Mouse (Mus musculus) E14TG2a.4 (cell line): ENCODE results near the gene Utp15.

Experiments
- H3K27me3 ChIP-seq: 2 replicates; pipeline ENCODE4 v1.6.1; 2014; ENCODE audit warnings: low read length, control low read depth; ENCODE audit not compliant: insufficient read depth
- H3K36me3 ChIP-seq: 2 replicates; pipeline ENCODE4 v1.6.1; 2014; ENCODE audit warnings: low read length, control low read depth; ENCODE audit not compliant: insufficient read depth
- H3K4me1 ChIP-seq: replicated peaks from 2 replicates; pipeline ENCODE4 v1.6.1; 2014; ENCODE audit warnings: low read depth, low read length, control low read depth
- H3K4me3 ChIP-seq: replicated peaks from 2 replicates; pipeline ENCODE4 v1.5.1; 2014; ENCODE audit warnings: mild to moderate bottlenecking, low read length
- H3K9me3 ChIP-seq: 2 replicates; pipeline ENCODE4 v1.6.1; 2014; ENCODE audit warnings: low read length, control low read depth
- CTCF ChIP-seq: conservative IDR thresholded peaks from 2 replicates; pipeline ENCODE4 v1.5.1; 2014; ENCODE audit warnings: low read length
- NANOG ChIP-seq: IDR thresholded peaks from 2 replicates; pipeline ENCODE4 v1.6.1; 2014; ENCODE audit warnings: borderline replicate concordance, low read length, mixed read lengths
- POU5F1 ChIP-seq: IDR thresholded peaks from 2 replicates; pipeline ENCODE4 v1.6.1; 2014; ENCODE audit warnings: low read length, borderline replicate concordance

Utp15 gene

GRCm38 (mm10) chr13:98262636-98263457 is at the start of gene Utp15, which contains the start of gene Ankra2:
Gene Utp15 (minus strand): TSS chr13:98263041.
Gene Ankra2 (plus strand): TSS chr13:98263074.
- H3K36me3 ChIP-seq, result peaks cover 42% of the 10 kb centered on the region
- TF ChIP-seq POU5F1 (no peak), CTCF (no peak), NANOG (no peak)
- peak within 1 kb of the TSS; percentile 93 for H3K4me3 ChIP-seq
- peaks cover 20% of the 10 kb centered on the region for H3K4me1 ChIP-seq
- no peaks in the 10 kb centered on the region for H3K9me3 ChIP-seq
- H3K27me3 ChIP-seq, result no peaks in the 10 kb centered on the region

DNA sequence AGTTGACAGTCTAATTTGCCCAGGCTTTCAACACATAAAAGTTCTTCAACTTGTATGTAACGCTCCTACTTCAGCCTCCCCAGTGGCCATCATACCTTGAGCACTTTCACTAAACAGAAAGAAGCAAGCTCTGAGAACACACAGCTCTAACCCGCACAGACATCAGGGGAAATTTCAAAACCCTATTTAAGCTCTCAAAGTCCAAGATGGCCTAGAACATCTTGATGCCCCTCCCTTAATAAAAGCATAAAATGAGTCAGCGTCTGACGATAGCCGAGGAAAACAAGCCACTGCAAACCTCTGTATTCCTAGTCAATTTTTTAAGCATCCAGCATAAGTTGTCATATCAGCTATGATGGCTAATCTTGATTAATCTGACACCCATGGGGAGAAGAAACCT is 48.8 kb upstream of the Utp15 start:
- Histone ChIP-seq H3K4me3 (0 out of 2 replicates have a peak overlapping the region, but pooled peaks have one; percentile 2), H3K36me3 (peaks cover 82% of the 10 kb centered on the region), H3K27me3 (no peaks in the 10 kb centered on the region), H3K4me1 (peaks cover 85% of the 10 kb centered on the region), H3K9me3 (no peaks in the 10 kb centered on the region)
- TF ChIP-seq POU5F1 (no peak), NANOG (no peak), CTCF (no peak)

DNA sequence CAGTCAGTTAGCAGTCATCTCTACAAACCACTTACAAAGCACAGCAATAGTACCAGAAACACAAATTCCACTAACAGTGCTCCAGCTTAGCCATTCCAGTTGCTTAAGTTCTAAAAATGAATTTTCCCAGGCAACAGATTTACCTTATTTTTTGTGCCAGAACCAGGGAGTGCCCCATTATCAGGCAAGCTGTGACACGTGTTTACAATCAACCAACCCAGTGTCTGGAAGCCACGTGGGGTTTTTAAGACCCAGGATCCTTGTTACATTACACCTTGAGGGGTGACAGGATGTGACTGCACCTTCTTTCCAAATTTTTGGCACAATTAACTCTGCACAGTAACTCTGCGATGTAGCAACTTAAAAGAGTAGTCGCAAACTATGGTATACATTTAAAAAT is 45.9 kb upstream of the Utp15 start:
- no peak for TF ChIP-seq CTCF
- TF ChIP-seq POU5F1, result no peak
- no peak for TF ChIP-seq NANOG
- peaks cover 7% of the 10 kb centered on the region for H3K9me3 ChIP-seq
- no peak overlapping the region for H3K4me3 ChIP-seq
- H3K4me1 ChIP-seq, result peaks cover 82% of the 10 kb centered on the region
- no peaks in the 10 kb centered on the region for H3K27me3 ChIP-seq
- H3K36me3 ChIP-seq, result peaks cover 66% of the 10 kb centered on the region

- H3K27me3 ChIP-seq, result no peaks in the 10 kb centered on the region
- H3K4me1 ChIP-seq, result peaks cover 75% of the 10 kb centered on the region
- no peak overlapping the region for H3K4me3 ChIP-seq
- no peak for TF ChIP-seq NANOG
- TF ChIP-seq CTCF, result no peak
- TF ChIP-seq POU5F1, result no peak
- H3K36me3 ChIP-seq, result peaks cover 59% of the 10 kb centered on the region
- peaks cover 8% of the 10 kb centered on the region for H3K9me3 ChIP-seq
Measured at GRCm38 (mm10) chr13:98308004-98308403, 45.2 kb upstream of the Utp15 start.

- Histone ChIP-seq H3K4me1 (peaks cover 64% of the 10 kb centered on the region), H3K36me3 (peaks cover 48% of the 10 kb centered on the region), H3K9me3 (peaks cover 8% of the 10 kb centered on the region), H3K4me3 (peak overlapping the region; percentile 35), H3K27me3 (no peaks in the 10 kb centered on the region)
- TF ChIP-seq POU5F1, result no peak
- TF ChIP-seq NANOG, result no peak
- no peak for TF ChIP-seq CTCF
Measured at GRCm38 (mm10) chr13:98306852-98307475, 44.1 kb upstream of the Utp15 start.

- peaks cover 8% of the 10 kb centered on the region for H3K9me3 ChIP-seq
- H3K4me3 ChIP-seq, result peak overlapping the region; percentile 35
- peaks cover 59% of the 10 kb centered on the region for H3K4me1 ChIP-seq
- H3K36me3 ChIP-seq, result peaks cover 42% of the 10 kb centered on the region
- TF ChIP-seq CTCF (no peak), NANOG (peak; percentile 82), POU5F1 (no peak)
- H3K27me3 ChIP-seq, result no peaks in the 10 kb centered on the region
Measured at GRCm38 (mm10) chr13:98306393-98306792, 43.6 kb upstream of the Utp15 start.

DNA sequence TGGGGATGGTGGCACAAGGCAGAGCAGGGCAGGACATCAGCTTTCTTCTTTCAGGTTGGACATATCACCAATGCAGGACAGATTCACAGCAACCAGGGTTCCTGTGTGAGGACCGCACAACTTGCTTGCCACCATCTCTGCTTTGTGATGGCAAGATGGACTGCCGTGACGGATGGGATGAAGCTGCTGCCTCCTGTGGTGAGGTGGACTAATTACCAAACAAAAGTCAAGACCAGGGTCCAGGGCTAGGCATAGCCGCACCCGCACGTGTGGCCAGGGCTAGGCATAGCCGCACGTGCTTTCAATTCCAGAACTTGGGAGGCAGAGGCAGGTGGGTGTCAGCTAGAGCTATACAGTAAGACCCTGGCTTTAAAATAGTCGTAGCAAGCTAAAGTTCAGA is 42.4 kb upstream of the Utp15 start:
- Histone ChIP-seq H3K27me3 (no peaks in the 10 kb centered on the region), H3K4me3 (no peak overlapping the region), H3K4me1 (peaks cover 49% of the 10 kb centered on the region), H3K36me3 (peaks cover 31% of the 10 kb centered on the region), H3K9me3 (peaks cover 8% of the 10 kb centered on the region)
- no peak for TF ChIP-seq NANOG
- no peak for TF ChIP-seq POU5F1
- TF ChIP-seq CTCF, result no peak

GRCm38 (mm10) chr13:98298833-98299758 is 36.3 kb upstream of the Utp15 start:
- TF ChIP-seq NANOG (no peak), CTCF (peak; percentile 63)
- Histone ChIP-seq H3K27me3 (no peaks in the 10 kb centered on the region), H3K9me3 (peaks cover 14% of the 10 kb centered on the region), H3K36me3 (no peaks in the 10 kb centered on the region), H3K4me3 (no peak overlapping the region), H3K4me1 (peaks cover 27% of the 10 kb centered on the region)

DNA sequence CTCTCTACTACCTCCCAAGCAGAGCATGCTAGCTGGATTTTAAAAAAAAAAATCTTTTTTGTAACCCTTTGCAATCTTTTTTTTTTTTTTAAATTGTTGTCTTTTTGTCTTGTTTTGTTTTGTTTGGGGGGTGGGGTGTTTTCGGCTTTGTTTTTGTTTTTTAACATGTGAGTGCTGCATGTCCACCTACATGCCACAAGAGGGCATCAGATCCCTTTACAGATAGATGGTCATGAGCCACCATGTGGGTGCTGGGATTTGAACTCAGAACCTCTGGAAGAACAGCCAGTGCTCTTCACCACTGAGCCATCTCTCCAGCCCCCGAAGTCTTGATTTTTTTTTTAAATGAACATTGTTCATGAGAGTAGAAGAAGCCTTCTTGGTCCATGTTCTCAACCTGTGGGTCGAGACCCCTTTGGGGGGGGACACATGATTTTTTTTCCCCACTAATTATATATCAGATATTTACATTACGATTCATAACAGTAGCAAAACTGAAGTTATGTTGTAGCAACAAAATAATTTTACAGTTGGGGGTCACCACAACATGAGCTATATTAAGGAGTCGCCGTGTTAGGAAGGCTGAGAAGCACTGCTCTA is 35.1 kb upstream of the Utp15 start:
- Histone ChIP-seq H3K4me1 (peaks cover 32% of the 10 kb centered on the region), H3K4me3 (no peak overlapping the region), H3K36me3 (no peaks in the 10 kb centered on the region), H3K27me3 (no peaks in the 10 kb centered on the region), H3K9me3 (peaks cover 10% of the 10 kb centered on the region)
- TF ChIP-seq POU5F1, result no peak
- no peak for TF ChIP-seq NANOG
- peak; percentile 46 for TF ChIP-seq CTCF
